Mouse (Mus musculus) cerebral cortex, adult 2 months (tissue): ENCODE measurements around the gene Tpt1.

Source experiments
- WGBS: fragments of 180-500 bp; shearing (Covaris S2); methylation state at CpG from one replicate; pipeline ENCODE4 v1.1.7; 2018; 5-methylcytosine and 5-hydroxymethylcytosine counted together

Tpt1 gene

GRCm38 (mm10) chr14:75876320-75877043, 31.6 kb downstream of the Tpt1 start:
- WGBS, result 6% methylated on average over 21 of the region's 21 CpGs

- WGBS, result 46% methylated on average over 3 of the region's 3 CpGs
These were observed 32.4 kb downstream of the Tpt1 start for GRCm38 (mm10) chr14:75877297-75877696.

GRCm38 (mm10) chr14:75878980-75879379, 34.1 kb downstream of the Tpt1 start:
- WGBS, result 36% methylated on average over 8 of the region's 8 CpGs

- 69% methylated on average over 4 of the region's 4 CpGs for WGBS
These were observed 37.0 kb downstream of the Tpt1 start for GRCm38 (mm10) chr14:75881856-75882255.

- WGBS, result 75% methylated on average over 5 of the region's 5 CpGs
These were observed 38.4 kb downstream of the Tpt1 start for GRCm38 (mm10) chr14:75883330-75883729.

- 94% methylated on average over 5 of the region's 5 CpGs for WGBS
These were observed 39.0 kb downstream of the Tpt1 start for GRCm38 (mm10) chr14:75883873-75884272.

GRCm38 (mm10) chr14:75892118-75892517, 47.2 kb downstream of the Tpt1 start:
- 29% methylated on average over 9 of the region's 9 CpGs for WGBS
